Mouse (Mus musculus) left cerebral cortex, adult 9 months (tissue): ENCODE data around the gene Cuedc1.
A peak's percentile ranks its signal among the peaks of the same experiment; 100 is the strongest.
"Not testable (repeated sequence)": the region's sequence is repeated elsewhere in the genome, so short reads cannot be mapped to it uniquely, and the experiment has no call there.

Experiments used
- DNase-seq, 2 experiments: peaks; one replicate each; pipeline ENCODE4 v3.0.0; 2022; ENCODE audit warnings: low spot score in 2 of 2

The Cuedc1 gene

DNA sequence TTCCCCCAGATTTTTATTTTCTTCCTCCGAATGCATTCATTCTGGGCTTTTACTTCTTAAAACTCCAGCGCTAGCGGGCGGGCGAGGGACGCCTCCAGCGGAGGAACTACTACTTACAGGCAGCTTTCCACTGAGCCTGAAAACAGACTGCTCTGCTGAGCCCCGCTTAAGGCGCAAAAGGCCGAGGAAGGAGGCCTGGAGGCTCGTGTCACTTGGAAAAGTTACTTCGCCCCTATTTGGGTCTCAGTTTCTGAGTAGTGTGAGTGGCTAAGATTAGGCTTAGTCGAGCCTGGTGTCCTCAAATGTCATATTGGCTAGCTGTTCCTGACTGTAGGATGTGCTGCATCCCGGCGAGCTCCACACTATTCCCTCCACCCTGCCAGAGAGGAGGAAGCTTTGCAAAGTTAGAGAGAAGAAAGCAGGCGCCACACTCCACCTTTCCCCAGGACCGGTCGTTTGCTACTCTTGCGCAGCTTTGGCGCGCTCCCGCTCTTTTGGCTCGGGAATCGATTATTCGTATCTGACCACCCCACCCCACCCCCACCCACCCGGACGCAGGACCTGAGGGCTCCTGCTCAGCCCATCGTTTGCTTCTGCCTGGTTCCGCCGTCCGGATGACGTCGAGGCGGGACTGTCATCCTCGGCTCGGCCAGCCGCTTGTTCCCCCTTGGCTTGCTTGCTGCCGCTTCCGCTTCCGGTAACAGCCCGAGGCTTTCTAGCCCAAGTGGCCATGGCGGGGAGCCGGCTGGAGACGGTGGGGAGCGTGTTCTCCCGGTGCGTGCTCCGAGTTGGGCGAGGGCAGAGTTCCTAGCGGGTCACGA lies 106.1 kb downstream of the Cuedc1 start, which contains the start of gene Mrps23:
Gene Mrps23, plus strand, starts transcription at position 677 of the 821 bp plus-strand sequence.
- DNase-seq, result peak; percentile 80 to 91

DNA sequence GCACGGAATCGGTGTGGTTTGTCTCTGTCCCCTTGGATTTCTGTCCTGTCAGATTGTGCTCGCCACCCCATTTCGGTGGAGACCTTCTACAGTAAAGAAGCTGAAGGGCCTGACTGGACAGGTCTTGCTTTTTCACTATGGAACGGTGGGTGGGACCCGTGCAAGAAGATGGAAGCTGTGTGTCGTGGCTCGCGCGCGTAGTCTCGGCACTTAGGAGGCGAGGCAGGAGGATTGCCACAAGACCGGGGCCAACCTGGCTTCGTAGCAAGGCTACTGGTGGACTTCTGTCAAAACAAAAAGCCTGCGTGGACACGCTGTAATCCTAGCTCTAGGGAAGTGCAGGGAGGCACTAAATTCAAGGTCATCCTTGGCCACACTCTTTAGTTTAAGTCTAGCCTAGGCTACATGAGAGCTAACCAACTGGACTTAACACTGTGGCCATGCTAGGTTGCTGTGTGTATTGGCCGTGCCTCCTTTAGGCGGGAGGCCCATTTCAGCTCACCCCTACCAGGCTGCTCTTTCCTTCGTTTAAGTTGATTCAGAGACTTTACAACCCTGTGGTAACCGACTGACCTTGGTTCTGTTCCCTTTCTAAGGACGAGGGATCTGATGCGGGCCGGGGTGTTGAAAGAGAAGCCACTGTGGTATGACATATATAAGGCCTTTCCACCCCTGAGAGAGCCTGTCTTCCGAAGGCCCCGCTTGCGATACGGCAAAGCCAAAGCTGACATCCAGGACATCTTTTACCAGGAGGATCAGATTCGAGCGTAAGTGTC lies 106.9 kb downstream of the Cuedc1 start:
- DNase-seq, result no peak

DNA sequence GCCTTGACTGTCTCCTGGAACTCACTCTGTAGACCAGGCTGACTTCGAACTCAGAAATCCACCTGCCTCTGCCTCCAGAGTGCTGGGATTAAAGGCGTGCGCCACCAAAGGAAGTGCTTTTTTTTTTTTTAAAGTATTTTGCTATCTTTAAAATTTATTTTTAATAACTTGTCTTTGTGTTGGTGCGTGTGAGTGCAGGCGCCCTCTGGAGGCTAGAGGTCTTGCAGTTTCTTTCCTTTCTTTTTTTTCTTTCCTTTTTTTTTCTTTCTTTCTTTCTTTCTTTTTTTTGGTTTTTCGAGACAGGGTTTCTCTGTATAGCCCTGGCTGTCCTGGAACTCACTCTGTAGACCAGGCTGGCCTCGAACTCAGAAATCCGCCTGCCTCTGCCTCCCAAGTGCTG lies 108.7 kb downstream of the Cuedc1 start:
- DNase-seq, result not testable (repeated sequence)

DNA sequence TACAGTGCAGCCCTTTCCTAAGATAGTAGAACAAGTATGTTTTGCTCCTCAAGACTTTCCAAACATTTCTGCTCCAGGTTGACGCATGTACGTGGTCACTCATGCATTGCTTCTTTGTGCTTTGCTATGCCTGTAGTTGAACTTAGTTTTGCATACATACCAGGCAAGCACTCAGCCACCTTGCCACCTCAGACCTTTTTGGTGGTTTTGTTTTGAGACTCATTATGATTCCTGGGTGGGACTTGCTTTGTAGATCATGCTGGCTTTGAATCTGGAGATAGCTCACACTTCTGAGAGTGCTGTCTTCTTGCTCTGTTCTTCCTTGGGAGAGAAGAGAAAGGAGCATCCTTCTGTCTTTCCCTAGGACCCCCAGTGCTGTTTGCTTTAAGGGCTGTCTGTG lies 109.8 kb downstream of the Cuedc1 start:
- no peak for DNase-seq

DNA sequence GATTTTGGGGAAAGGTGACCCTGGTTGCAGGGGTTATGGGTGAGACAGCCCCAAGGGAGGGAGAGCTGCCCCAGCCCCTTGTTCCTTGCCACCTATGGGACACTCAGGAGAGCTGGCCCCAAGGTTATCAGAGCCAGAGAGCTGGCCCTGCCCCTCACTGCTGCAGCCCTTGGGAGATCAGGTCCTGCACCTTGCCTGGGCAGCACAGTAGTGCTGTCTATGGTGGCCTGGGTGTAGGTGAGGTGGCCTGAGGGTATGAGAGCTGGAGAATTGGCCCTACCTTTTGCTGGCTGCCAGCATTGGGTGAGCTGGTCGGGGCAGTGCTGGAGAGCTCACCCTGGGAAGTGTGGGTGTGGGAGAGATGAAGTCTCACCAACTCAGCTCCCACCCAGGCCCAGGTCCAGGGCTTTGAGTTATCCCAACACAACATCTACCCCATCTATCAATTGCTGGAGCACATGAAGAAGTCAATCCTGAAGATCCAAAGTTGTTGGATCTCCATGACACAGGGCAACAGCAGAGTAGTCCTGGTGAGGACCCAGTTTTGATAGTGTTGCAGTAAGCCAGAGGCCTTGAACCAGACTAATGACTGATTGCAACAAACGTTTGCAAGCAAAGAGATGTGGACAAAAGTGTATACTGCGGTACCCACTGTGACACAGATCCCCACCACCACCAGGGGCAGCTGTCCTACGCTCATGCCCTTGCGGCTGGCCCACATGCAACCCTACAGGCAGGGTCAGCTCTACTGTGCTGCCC lies 114.1 kb downstream of the Cuedc1 start:
- DNase-seq, result no peak

DNA sequence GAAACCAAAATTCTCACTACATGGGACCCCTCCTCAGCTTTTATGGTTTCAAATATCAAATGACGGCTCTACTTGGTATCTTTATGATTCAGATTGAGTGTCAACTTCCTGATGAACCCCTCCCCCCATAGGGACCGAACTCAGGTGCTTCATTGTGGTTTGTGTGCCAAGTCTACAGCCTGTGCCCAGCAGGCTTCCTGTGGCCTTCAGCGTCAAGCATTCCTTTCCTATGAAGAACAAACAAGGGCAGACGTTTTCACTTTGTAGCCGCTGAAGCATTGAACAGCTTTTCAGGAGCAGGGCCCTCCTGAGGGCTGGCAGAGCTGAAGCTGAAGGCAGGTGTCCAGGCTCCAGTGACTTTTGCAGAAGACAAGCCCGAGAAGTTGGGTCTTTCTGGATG lies 115.9 kb downstream of the Cuedc1 start:
- DNase-seq, result no peak

DNA sequence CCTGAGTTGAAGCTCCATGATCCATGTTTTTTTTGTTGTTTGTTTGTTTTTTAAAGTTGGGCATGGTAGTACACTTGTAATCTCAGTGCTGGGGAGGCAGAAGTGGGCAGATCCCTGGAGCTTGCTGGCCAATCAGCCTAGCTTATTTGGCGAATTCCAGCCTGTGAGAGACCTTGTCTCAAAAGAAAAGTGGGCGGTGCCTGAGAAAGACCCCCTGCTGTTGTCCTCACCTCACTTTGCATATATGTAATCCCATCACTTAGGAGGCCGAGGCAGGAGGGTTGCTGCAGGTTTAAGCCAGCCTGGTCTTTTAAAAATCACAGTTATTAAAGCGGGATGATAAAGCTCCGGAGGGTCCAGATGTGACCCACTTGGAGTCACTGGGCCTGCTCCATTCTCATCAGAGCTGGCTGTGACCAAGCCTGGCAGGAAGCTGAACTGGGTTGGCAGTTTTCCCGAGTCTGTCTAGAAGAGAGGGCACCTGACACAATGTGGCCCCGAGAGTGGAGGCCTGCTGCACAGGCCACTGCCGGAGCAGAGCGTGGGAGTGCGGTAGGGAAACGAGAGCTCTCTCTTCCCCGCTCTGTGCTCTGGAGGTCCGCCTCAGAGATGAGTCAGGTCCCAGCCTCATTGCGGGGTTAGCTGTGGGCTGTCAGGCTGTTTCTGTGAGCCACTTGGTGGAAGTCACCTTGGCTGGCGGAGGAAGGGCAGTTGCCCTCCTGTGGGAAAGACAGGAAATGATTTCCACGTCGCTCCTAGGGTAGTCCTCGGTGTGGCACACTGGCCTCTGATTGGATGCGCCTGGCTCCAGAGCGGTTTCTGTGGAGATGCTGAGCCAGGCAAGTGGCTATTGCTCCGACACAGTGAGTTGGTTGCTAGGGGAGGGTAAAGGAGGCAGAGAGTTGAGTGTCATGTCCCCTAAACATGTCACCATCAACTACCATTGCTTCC lies 117.3 kb downstream of the Cuedc1 start:
- DNase-seq, result peak; percentile 50 to 71

DNA sequence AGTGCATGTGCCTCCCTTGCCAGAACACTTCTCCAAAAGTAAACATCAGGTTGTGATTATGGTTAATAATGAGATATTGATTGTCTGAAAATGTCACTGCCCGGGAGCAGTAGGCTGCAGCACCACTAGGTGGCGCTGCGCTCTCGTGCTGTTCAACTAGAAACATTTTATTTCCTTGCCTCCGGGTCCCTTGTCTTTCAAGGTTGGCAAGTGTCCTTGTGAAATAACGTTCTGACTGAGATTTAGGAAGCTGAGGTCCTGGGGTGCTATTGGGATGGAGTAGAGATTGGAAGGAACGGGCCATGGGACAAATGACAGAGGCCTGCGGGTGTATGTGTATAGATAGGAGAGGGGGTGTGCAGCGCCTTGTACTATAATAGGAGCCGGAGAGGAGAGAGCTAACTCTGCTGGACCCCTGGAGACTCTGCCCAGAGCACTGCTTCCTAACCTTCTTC lies 118.4 kb downstream of the Cuedc1 start:
- peak in 1 of 2 experiments; percentile 77 for DNase-seq

DNA sequence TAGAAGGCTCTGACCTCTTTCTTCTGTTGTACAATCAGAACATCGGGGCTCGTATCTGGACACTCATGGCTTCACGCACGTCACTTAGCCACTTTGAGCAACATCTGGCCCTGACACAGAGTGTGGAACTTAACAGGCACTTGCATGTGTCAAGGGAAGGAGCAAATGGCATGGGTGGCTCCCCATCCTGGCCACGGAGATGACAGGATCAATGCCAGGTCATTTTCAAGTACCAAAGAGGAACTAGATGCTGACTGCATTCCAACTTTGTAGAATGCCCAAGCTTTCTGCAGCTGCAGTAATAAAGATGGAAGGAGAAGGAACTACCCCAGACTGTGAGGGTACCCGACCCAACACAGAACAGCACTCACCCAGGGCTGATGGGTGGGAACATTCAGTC lies 120.3 kb downstream of the Cuedc1 start:
- no peak for DNase-seq

DNA sequence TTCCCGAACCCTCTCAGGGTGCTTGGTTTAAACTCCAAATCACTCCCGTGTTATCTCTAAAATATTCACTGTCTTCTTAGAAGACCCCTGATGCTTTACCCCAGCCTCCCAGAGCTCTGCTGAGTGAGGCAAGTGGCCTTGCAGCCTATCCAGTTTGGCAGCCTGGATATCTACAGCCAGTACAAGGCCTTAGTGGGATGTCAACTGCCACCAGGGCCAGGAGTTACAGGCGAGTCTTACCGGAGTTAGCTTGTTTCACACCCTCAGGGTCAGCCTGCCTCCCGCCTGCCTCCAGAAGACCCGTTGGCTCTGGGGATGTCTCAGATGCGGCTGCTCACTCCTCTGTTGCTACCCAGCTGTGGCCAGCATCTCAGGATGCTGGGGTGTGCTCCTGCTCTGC lies 120.7 kb downstream of the Cuedc1 start:
- DNase-seq, result no peak

DNA sequence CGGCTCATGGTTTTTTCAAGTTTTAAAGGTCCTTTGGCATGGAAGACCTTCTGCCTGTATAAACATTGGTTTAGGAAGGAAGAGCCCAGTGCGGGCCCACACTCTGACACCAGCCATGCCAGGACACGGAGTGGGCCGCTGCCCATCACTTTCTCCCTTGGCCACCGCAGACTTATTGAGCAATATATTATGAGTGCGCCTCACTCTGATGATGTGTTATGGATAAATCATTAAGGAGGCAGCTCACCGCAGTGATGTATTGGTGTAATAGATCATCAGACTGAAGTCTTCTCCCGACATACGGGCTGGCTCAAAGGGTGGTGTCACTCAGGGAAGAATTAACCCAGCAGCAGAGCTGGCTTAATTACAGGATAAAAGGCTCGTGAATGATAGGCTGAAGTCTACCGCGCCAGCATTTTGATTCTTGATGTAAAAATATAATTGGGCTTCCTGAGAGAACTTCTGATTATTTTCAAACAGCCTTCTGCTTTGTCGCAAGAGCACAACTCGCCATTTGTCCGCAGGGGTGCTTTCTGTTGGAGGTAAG lies 124.1 kb downstream of the Cuedc1 start:
- DNase-seq, result no peak

DNA sequence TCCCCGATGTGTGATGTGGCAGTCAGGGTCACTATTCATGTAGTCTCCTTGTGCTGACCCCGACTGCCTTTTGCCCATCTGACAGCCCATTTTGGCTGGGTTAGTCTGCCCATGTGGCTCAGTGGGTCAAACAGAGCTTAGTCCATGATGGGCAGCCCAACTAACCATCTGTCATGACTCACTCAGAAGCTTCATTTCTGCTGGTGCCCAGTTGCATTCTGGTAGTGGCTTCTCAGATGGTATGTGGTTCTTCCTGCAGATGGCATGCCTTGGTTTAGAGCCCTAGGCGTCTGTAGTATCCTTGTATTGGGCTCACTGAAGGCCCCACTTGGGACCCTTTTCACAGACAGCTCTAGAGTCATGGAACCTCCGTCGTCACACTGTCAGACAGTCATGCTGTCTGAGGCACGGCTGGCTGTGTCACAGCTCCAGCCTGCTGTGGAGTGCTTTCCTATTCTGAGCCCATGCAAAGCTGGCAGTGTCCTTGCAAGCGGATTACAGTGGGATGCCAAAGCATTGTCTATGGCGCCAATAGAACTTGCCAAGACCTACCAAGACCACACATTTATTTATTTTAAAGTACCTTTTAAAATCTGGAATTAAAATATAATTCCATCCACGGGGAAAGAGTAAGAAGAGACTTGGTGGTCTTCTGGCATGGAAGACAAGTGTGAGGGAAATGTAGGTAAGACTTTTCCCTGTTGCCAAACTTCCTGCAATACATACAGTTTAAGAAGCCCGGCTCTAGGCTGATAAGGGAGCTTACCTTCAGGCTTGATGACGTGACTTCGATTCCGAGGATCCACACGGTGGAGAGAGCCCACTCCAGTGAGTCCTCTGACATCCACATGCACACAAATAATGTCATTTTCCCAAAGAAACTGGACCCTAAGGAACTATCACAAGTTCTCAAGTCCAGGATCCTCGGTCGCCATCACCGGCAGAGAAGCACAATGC lies 129.4 kb downstream of the Cuedc1 start:
- DNase-seq, result no peak

DNA sequence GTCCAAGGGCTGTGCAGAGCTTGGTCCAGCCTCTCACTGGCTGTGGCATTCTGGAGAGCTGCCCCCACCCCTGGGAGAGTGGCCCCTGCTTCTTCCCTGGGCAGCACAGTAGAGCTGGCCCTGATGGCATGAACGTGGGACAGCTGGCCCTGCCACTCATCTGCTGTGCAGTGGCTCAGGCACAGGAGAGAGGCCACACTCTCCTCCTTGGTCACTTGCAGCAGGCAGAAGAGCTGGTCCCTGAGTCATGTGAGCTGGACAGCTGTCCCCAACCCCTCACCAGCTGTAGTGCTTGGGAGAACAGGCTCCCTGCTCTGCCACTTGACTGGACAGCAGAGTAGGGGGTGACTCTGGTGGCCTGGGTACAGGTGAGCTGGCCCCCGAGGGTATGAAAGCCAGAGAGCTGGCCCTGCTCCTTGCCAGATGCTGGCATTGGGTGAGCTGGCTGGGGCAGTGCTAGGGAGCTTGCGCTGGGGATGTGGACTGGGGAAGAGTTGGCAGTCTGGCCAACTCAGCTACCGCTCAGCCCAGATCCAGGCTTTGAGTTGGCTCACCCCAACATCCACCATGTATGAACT lies 133.4 kb downstream of the Cuedc1 start:
- no peak for DNase-seq

DNA sequence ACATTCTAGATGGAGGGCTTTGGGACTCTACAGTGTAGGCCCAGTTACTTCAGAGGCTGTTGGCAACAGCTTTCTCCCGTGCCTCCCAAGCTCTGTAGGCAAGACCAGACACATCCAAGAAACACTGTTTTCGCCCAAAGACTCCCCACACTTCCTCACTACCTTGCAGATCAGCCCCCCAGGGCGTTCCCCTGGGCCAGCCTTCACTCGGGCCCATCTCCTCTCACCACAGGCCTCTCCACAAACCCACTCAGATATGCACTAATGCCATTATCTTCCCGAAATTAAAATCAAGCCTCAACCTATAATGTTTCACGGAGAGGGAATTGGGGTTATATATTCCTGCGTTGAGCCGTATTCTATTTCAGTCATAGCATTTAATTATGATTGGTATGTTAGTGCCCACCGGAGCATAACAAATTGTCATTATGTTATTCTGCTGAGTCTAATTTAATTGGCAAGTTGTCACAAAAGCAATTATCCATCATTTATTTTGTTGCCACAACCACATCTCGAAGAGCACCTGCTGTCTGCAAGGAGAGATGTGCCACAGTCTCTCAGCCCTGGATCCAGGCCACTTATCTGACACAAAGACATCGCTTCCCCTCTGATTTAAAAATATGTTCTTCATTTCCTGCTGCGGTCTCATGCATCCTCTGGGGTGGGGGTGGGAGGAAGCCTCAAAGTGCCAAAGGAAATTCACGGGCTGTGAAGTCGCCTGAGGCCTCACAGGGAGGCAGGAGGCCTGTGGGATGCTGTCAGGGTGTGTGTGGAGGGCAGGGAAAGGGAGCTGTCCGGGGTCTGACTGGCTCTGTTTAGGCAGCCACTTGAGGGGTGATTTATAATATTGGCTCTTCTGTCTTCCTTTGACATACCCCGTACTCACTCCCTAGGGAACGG lies 135.9 kb downstream of the Cuedc1 start:
- no peak for DNase-seq

DNA sequence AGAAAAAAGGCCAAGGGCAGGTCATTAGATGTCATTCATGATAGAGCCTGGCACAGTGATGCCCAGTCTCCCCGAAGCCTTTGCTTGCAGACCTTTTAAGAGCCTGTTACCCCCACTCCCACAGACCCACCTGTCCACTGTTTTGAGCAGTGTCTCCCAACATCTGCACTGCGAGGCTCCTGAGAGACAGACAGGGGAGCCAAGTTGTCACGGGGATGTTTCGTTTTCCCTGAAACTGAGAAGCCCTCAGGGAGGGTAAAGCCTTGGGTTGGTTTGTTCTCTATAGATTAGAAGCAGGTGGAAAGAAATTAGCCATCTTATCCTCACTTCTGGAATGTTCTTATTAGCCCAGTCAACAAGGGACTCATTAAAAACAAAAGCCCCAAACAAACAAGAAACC lies 136.9 kb downstream of the Cuedc1 start:
- DNase-seq, result no peak

DNA sequence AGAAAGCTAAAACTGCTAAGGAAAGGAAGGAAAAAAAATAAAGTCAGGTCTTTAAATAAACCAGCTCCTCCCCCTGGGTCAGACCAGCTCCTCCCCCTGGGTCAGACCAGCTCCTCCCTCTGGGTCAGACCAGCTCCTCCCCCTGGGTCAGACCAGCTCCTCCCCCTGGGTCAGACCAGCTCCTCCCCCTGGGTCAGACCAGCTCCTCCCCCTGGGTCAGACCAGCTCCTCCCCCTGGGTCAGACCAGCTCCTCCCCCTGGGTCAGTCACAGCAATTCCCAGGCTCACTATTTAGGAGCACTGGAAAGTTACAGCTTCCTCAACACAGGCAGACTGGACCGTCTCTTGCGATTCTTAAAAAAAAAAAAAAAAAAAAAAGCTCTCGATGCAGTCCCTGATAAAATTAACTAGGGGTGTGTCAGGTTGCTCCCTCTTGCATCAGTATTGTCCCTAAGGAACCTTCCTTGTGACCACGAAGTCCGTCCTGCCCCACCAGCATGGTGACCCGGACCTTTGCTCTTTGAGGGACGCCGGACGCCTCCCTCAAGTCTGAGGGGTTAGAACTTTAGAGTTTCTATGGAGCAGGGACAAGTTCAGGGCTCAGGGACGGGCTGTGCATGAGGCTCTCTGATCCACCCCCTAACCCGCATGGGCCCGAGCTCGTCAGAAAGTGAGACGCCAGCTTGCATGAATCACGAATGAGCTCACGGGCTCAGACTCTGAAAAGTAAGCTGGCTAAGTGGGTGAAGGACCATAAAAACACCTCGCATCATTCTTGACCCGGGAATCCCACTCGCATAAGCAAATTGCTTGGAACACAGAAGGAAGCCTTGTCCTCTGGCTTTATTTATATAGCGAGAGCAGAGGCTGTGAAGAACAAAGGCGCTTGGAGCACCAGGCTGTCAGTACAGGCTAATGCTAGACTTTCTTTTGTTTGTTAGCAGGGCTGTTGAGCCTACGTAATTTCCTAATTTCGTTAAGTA lies 137.7 kb downstream of the Cuedc1 start:
- DNase-seq, result no peak

DNA sequence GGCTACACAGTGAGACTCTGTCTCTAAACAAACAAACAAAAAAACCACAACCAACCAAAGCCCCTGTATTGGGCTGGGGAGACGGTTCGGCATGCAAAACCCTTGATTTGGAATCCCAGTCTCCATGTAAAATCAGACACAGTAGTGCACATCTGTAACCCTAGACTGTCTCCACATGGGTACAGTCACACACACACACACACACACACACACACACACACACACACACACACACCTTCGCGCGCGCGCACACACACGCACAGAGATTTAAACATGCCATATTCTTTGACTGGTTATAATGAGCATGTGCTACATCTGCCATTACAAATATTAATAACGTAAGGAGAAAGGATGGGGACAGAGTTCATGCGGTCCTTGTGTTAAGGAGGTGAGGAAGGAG lies 142.4 kb downstream of the Cuedc1 start:
- DNase-seq, result no peak
